Mouse (Mus musculus) G1E (cell line): ENCODE data around the gene Fhit.

Experiments used
- CTCF ChIP-seq: IDR thresholded peaks from 2 replicates; pipeline ENCODE4 v1.5.1; 2012; ENCODE audit warnings: low read depth, low read length, inconsistent platforms, mixed read lengths
- GATA1 ChIP-seq: IDR thresholded peaks from 2 replicates; pipeline ENCODE4 v1.6.1; 2012; ENCODE audit warnings: borderline replicate concordance, low read length, inconsistent platforms, mixed read lengths
- GATA2 ChIP-seq: IDR thresholded peaks from 2 replicates; pipeline ENCODE4 v1.6.1; 2012; ENCODE audit warnings: low read depth, low read length, inconsistent platforms, borderline replicate concordance
- POLR2AphosphoS5 ChIP-seq: IDR thresholded peaks from 2 replicates; pipeline ENCODE4 v1.6.1; 2012; ENCODE audit warnings: low read depth, low read length, inconsistent platforms; ENCODE audit not compliant: insufficient replicate concordance
- TAL1 ChIP-seq: conservative IDR thresholded peaks from 2 replicates; pipeline ENCODE4 v1.6.1; 2012; ENCODE audit warnings: low read depth, low read length, inconsistent platforms, mixed read lengths

DNA sequence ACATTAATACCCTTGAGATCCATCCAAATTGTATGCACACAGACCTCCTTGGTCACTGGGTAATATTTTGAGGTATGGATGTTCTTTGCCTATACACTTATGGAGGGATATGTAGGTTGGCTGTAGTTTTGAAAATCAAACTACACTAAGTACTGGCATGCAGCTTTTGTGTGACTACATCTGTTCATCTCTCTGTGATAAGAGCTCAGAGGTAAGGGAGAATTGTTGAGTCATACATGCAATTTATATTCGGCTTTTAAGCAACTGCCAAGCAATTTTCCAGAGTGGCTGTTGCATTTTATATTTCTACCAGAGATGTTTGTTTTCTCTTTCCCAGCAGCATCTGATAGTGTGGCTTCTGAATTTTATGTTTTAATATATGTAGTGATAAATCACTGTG, 1374.4 kb downstream of the Fhit start:
- TF ChIP-seq CTCF (no peak), GATA1 (no peak), TAL1 (no peak), GATA2 (no peak), POLR2AphosphoS5 (no peak)
